Mouse (Mus musculus) liver, adult 2 months (tissue): ENCODE results near the gene Pla2g4b.

Source experiments
- CTCF ChIP-seq: fragments of 200-500 bp; IDR thresholded peaks from 2 replicates; pipeline ENCODE4 v1.5.1; 2011; ENCODE audit warnings: low read depth, low read length, control low read depth
- POLR2A ChIP-seq: fragments of 200-500 bp; IDR thresholded peaks from 2 replicates; pipeline ENCODE4 v1.6.1; 2011; ENCODE audit warnings: low read length, control low read depth; ENCODE audit not compliant: insufficient read depth; ENCODE audit errors: extremely low read depth

GRCm38 (mm10) chr2:120051405-120051804 is 18.2 kb downstream of the Pla2g4b start:
- TF ChIP-seq POLR2A (no peak), CTCF (no peak)
